Mouse (Mus musculus) MEL-GATA-1-ER (cell line): ENCODE data around the gene Ttc36.
"Not testable (repeated sequence)": the region's sequence is repeated elsewhere in the genome, so short reads cannot be mapped to it uniquely, and the experiment has no call there.

Source experiments
- DNase-seq: peaks from one replicate; pipeline ENCODE4 v3.0.0-alpha.2; 2012; ENCODE audit warnings: low read depth; ENCODE audit errors: extremely low read depth

The Ttc36 gene

DNA sequence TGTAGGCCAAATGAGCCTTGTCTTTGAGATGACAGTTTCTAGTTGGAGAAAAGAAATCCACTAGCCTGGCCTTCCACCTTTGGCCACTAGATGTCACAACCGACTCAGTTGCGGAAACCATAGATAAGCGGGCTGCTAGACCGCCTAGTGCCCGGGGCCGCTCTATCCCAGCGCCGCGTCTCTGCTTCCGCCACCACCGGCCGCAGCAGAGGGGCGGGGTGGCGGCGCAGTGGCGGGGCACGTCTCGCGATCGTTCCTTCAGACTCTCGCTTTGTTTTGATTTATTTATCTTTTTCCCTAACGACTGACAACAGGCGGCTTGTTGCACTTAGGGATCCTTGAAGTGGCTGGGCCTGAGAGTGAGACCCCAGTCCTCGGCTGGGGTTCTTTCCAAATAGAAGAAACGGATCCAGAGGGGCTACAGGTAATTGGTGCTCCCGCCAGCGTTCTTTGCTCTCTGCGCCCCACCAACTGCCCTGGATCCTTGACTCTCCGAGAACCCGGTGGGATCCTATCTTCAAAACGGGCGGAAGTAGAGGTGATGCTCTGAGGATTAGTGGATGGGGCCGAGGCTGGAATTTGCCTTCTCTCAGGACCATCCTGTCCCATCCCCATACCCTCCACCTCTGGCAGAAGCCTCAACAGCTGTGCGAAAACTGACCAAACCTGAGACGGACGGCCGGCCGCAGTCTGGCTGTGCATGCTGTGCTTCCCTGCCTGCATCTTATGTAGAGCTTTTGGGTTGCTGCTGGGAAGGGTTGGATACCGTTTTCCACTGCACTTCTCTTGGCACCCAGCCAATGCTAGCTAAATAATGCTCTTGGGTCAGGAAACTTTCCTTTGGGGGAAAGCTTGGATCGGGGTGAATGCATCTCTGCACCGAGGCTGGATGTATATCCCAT lies 29.9 kb downstream of the Ttc36 start:
- DNase-seq = peak; percentile 94

GRCm38 (mm10) chr9:44772392-44772749 lies 30.5 kb downstream of the Ttc36 start:
- DNase-seq = no peak

DNA sequence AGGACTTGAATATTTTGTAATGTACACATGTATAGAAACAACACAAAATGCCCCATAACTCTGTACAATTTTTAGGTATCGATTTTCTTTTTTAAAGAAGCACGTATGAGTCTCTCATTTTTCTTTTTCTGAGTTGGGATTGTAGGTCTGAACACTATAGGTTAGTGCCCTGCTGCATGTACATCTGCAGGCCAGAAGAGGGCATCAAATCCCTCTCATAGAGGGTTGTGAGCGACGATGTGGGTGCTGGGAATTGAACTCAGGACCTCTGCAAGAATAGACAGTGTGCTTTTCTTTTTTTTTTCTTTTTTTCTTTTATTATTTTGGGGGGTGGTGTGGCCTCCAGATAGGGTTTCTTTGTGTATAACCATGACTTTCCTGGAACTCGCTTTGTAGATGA lies 31.5 kb downstream of the Ttc36 start:
- no peak for DNase-seq

- DNase-seq = not testable (repeated sequence)
Measured at GRCm38 (mm10) chr9:44768029-44768394, 34.9 kb downstream of the Ttc36 start.

DNA sequence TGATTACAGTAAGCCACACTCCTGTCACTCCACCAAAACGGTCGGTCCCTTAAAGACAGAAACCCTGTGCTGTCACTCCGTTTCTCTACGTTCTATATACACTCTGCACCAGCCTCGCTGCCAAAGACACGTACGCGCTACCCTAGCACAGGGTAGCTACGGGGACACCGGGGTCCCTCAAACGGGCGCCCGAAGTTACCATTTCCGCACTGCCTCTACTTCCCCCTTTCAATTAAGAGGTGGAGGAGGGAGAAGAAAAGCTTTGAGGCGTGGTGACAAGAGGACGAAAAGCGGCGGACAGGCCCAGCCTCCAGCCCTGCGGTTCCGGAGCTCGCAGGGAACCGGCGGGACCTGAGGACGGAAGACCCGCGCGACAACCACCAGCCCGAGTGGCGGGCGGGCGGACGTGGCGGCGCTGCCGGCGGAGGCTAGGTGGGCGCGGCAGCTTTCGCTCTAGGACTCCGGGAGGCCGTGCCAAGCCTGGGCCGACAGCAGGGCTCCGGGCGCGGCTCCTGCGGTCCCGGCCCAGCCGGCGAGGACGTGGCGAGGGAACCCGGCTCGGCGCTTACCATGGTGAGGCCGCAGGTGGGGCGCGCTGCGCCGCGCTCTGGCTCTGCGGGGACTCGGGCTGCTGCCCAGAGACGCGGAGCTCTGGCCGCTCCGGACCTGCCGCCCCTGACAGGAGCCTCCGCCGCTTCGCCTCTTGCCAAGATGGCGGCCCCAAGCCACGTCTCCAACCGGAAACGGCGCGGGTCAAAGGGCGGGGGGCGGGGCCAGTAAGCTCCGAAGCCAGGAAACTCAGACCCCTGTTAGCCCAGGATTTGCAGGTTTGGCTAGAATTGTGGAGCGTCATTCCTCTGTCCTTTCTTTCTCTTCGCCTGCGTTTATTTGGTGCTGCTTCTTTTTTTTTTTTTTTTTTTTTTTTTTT lies 35.5 kb downstream of the Ttc36 start, which contains the start of the genes Arcn1 and Ift46:
Gene Arcn1 (minus strand): TSS at position 745 of the 928 bp plus-strand sequence.
Gene Ift46 (plus strand): TSS at position 808 of the 928 bp plus-strand sequence.
- DNase-seq = peak; percentile 77

DNA sequence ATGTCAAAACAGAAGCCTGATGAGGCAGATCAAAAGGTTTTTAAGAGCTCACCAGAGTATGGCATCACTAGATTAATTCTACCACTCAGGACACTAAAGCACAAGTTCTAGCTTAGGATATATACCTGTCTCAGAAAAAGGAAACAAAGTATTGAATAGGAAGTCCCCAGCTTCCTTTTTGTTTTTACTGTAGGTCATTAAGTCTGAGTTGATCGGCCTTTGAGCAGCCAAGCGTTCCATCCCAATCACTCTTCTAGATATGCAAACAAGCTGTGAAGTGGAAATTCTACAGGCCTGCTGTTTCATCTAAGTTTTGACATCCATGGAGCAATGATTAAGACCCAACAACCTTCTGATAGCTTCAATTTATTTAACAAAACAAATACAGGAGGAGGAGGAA lies 42.0 kb downstream of the Ttc36 start:
- no peak for DNase-seq
